Mouse (Mus musculus): ENCODE data around the gene Tbc1d13. TPM values are rescaled to one million over a fixed set of nuclear protein-coding genes. Genes with fewer than 3 reads are reported as not detected.
"Not testable (repeated sequence)": the region's sequence is repeated elsewhere in the genome, so short reads cannot be mapped to it uniquely, and the experiment has no call there.

The Tbc1d13 gene
- polyA plus RNA-seq, 1 experiment, result 29.5 TPM

DNA sequence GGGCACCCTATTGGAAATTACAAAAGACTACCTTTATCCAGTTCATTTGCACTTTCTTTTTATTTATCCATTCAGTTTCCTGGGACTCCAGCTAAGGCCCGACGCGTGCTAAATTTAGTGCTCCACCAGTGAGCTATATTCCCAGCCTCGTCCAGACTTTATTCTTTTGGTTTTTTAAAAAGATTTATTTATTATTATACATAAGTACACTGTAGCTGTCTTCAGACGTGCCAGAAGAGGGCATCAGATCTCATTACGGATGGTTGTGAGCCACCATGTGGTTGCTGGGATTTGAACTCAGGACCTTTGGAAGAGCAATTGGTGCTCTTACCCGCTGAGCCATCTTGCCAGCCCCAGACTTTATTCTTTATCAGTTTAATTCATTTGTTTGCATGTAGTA lies 45.2 kb downstream of the Tbc1d13 start:
- DNase-seq (ENCODE audit: low spot score), result not testable (repeated sequence)

GRCm38 (mm10) chr2:30182424-30182823 lies 48.9 kb downstream of the Tbc1d13 start:
- no peak for DNase-seq (ENCODE audit: low spot score)

- DNase-seq (ENCODE audit: low spot score), result no peak
Observed at GRCm38 (mm10) chr2:30183721-30184120, 50.2 kb downstream of the Tbc1d13 start.

GRCm38 (mm10) chr2:30185276-30185675 lies 51.7 kb downstream of the Tbc1d13 start:
- DNase-seq (ENCODE audit: low spot score), result no peak

GRCm38 (mm10) chr2:30185681-30186080 lies 52.1 kb downstream of the Tbc1d13 start:
- DNase-seq (ENCODE audit: low spot score), result no peak

GRCm38 (mm10) chr2:30191790-30192580 lies 58.4 kb downstream of the Tbc1d13 start:
- DNase-seq (ENCODE audit: low spot score), result no peak

GRCm38 (mm10) chr2:30194656-30195055 lies 61.1 kb downstream of the Tbc1d13 start:
- no peak for DNase-seq (ENCODE audit: low spot score)

DNA sequence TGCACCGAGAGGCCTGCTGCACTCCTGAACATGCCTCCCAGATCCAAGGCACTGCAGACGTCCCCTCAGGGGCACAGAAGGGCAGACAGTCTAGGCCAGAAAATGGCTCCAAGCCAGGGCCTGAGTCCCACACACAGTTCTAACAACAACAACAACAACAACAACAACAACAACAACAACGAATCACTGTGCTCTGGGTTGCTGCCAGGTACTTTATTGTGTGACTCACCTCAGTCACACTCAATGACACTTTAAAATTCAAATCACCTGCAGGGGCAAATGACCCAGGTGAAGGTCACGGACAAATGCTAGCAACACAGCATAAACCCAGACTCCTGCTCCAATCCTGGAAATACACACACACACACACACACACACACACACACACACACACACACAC lies 64.5 kb downstream of the Tbc1d13 start:
- DNase-seq (ENCODE audit: low spot score), result no peak

DNA sequence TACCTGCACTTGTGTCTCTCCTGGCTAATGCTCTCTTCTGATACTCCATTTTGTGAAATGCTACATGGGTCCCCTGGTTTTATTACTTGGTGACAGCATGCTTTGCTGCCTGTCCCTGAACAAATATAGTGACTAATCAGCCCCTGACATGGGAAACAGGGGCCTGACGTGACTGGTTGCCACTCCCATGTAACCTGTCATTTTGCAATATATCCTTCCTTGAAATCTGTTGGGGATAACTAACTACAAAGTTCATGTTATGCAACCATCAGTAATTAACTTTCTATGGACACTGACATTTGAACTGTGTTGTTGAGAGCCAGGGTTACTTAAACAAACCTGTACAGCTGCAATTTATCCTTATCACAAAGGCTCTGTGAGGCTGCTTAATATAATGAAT lies 66.4 kb downstream of the Tbc1d13 start:
- DNase-seq (ENCODE audit: low spot score), result no peak

DNA sequence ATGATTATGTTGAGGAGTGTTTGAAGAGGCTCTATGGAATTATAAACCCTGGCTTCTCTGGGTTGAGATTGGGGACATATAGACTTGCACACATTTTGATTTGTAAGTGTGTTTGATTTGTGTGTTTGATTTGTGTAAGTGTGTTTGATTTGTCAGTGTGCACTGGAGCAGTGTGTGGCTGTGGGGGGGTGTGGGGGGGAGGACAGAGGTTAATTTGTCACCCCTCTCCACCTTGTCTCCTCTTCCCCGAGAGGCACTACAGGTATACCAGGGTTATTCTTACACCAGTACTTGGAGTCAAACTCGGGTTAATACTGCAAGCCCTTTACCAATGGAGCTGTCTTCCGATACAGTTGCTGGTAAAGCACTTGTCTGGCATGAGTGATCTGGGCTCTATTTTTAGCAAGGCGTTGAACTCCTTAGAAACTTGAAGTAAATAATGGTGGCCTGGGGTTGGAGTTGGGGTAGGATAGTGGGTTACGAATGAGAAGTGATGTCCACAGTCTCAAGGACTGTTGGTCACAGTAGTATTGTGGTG lies 66.9 kb downstream of the Tbc1d13 start:
- DNase-seq (ENCODE audit: low spot score), result no peak

Other genes starting within 250 kb of the Tbc1d13 start
- 41.9 and 48.8 TPM in 2 replicates for gene Odf2, start 244.5 kb upstream of the Tbc1d13 start, polyA plus RNA-seq (2012; rRNA removed)
- 34.0 and 38.4 TPM in 2 replicates for gene Gle1, start 198.3 kb upstream of the Tbc1d13 start, polyA plus RNA-seq (2012; rRNA removed)
- 206 and 215 TPM in 2 replicates for gene Sptan1, start 168.2 kb upstream of the Tbc1d13 start, polyA plus RNA-seq (2012; rRNA removed)
- 17.6 and 18.0 TPM in 2 replicates for gene Wdr34, start 84.9 kb upstream of the Tbc1d13 start, polyA plus RNA-seq (2012; rRNA removed)
- gene Set, start 76.4 kb upstream of the Tbc1d13 start, polyA plus RNA-seq (2012; rRNA removed), result 114 and 146 TPM in 2 replicates
- gene Pkn3, start 56.1 kb upstream of the Tbc1d13 start, polyA plus RNA-seq (2012; rRNA removed), result 18.6 and 22.3 TPM in 2 replicates
- gene Zdhhc12, start 40.1 kb upstream of the Tbc1d13 start, polyA plus RNA-seq (2012; rRNA removed), result 31.5 and 40.7 TPM in 2 replicates
- 46.2 and 46.5 TPM in 2 replicates for gene Zer1, start 9.2 kb upstream of the Tbc1d13 start, polyA plus RNA-seq (2012; rRNA removed)
- 26.0 and 26.4 TPM in 2 replicates for gene Endog, start 37.7 kb downstream of the Tbc1d13 start, polyA plus RNA-seq (2012; rRNA removed)
- gene Spout1, start 44.7 kb downstream of the Tbc1d13 start, polyA plus RNA-seq (2012; rRNA removed), result 25.0 and 26.9 TPM in 2 replicates
- 75.5 and 103 TPM in 2 replicates for gene Kyat1, start 72.1 kb downstream of the Tbc1d13 start, polyA plus RNA-seq (2012; rRNA removed)
- gene Lrrc8a, start 104.0 kb downstream of the Tbc1d13 start, polyA plus RNA-seq (2012; rRNA removed), result 24.3 and 30.2 TPM in 2 replicates
- gene Gm28035, start 106.8 kb downstream of the Tbc1d13 start, polyA plus RNA-seq (2012; rRNA removed), result 4.1 and 5.4 TPM in 2 replicates
- 36.2 and 55.9 TPM in 2 replicates for gene Phyhd1, start 132.5 kb downstream of the Tbc1d13 start, polyA plus RNA-seq (2012; rRNA removed)
- gene Gm28038, start 147.3 kb downstream of the Tbc1d13 start, polyA plus RNA-seq (2012; rRNA removed), result not detected in 2 replicates
- gene Dolk, start 152.6 kb downstream of the Tbc1d13 start, polyA plus RNA-seq (2012; rRNA removed), result 14.4 and 15.7 TPM in 2 replicates
- gene Nup188, start 152.7 kb downstream of the Tbc1d13 start, polyA plus RNA-seq (2012; rRNA removed), result 17.2 and 18.1 TPM in 2 replicates
- gene Sh3glb2, start 225.6 kb downstream of the Tbc1d13 start, polyA plus RNA-seq (2012; rRNA removed), result 191 and 259 TPM in 2 replicates
- gene Miga2, start 230.5 kb downstream of the Tbc1d13 start, polyA plus RNA-seq (2012; rRNA removed), result 32.6 and 34.4 TPM in 2 replicates